Mouse (Mus musculus): Measurements from ENCODE around the gene Ampd2. TPM values are rescaled to one million over a fixed set of nuclear protein-coding genes. Genes with fewer than 3 reads are reported as not detected.

The Ampd2 gene
- total and polyA plus RNA-seq, 2 experiments from 2014 or later, result 58.8 to 79.8 TPM

DNA sequence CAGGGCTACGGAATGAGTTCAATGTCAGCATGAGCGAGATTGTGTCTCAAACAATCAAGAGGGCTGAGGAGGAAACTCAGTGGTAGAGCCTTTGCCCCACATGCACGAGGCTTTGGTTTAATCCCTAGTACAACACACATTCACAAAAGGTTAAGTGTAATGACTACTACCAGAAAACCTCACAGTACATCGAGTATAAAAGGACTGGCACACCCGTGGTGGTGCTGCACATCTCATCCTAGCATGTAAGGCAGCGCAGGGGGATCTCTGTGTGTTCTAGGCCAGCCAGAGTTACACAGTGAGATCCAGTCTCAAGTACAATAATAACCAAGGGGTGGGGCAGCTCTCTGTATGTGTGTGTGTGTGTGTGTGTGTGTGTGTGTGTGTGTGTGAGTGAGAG is 31.0 kb upstream of the Ampd2 start:
- Histone ChIP-seq H3K4me1 (ENCODE audit: insufficient read depth, low read length) (no peaks in the 10 kb centered on the region), H3K4me3 (ENCODE audit: low read depth, low read length) (no peak overlapping the region), H3K27ac (ENCODE audit: low read depth, low read length) (no peak overlapping the region), H3K27me3 (ENCODE audit: insufficient read depth, low read length) (no peaks in the 10 kb centered on the region), H3K9ac (replicated peaks; ENCODE audit: low read length, poor library complexity, severe bottlenecking) (no peak overlapping the region), H3K36me3 (ENCODE audit: insufficient read depth, low read length) (peaks cover 40% of the 10 kb centered on the region), H3K9me3 (ENCODE audit: low read length) (no peaks in the 10 kb centered on the region), H3K4me2 (ENCODE audit: low read depth, low read length, poor library complexity, severe bottlenecking) (no peak overlapping the region)
- no peak for TF ChIP-seq CTCF (IDR thresholded peaks at IDR 0.05)
- DNase-seq (ENCODE audit: low spot score) (no peak), ATAC-seq (ENCODE audit: low FRiP score) (no peak)
- 90% methylated on average over 6 of the region's 6 CpGs for WGBS

DNA sequence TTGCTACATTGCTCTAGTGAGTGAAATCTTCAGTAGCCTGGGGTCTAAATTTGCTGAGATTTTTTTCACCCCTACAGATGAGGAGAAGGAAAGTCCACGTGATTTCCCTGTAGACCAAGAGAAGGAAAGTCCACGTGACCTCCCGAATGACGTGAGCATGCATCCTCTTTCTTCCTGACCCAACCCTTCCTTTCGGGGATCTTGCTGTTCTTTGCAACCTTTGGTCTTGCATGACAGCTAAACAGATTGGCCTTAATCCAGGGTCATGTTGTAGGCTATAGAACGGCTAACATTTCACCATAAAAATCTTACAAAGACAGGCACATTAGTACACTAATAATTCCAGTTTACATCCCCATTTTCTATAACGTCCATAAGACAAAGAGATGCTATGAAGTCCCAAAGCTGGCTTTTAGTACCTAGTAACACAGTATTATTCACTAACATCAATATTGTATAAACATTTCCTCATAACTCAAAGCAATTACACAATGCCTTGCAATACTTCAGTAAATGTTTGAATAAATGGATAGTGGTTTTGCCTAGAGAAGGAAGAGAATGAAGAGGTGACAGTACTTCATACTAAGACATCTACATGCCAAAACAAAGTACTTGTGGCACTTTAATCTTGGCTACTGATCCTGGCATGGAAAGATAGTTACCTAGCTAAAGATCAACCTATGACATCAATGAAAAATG is 27.3 kb upstream of the Ampd2 start:
- no peak for ATAC-seq (ENCODE audit: low FRiP score)
- Histone ChIP-seq H3K27ac (ENCODE audit: low read depth, low read length) (no peak overlapping the region), H3K4me3 (ENCODE audit: low read depth, low read length) (no peak overlapping the region), H3K27me3 (ENCODE audit: insufficient read depth, low read length) (no peaks in the 10 kb centered on the region), H3K4me1 (ENCODE audit: insufficient read depth, low read length) (no peaks in the 10 kb centered on the region), H3K36me3 (ENCODE audit: insufficient read depth, low read length) (peaks cover 42% of the 10 kb centered on the region), H3K4me2 (ENCODE audit: low read depth, low read length, poor library complexity, severe bottlenecking) (no peak overlapping the region), H3K9me3 (ENCODE audit: low read length) (no peaks in the 10 kb centered on the region), H3K9ac (replicated peaks; ENCODE audit: low read length, poor library complexity, severe bottlenecking) (no peak overlapping the region)
- no peak for DNase-seq (ENCODE audit: low spot score)
- WGBS, result 94% methylated on average over 7 of the region's 7 CpGs
- no peak for TF ChIP-seq CTCF (IDR thresholded peaks at IDR 0.05)

DNA sequence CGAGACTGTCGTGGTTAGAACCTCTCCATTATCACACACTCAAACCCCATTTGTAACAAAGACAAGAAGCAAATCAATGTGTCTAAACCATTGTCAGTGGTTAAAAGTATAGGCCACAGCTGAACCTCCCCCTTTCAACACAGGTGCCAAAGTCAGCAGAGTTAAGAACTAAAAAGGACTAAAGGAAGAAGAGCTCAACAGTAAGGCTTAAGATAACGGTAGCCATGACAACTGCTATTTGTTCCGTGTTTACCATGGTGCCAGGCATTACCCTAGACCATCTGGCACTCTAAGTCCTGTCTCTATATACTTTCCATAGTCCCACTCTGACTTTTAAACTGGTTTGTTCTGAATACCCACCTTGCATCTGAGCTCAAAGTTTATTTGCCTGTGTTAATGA is 26.2 kb upstream of the Ampd2 start:
- WGBS, result 80% methylated on average over 4 of the region's 4 CpGs
- ATAC-seq (ENCODE audit: low FRiP score) (no peak), DNase-seq (ENCODE audit: low spot score) (no peak)

DNA sequence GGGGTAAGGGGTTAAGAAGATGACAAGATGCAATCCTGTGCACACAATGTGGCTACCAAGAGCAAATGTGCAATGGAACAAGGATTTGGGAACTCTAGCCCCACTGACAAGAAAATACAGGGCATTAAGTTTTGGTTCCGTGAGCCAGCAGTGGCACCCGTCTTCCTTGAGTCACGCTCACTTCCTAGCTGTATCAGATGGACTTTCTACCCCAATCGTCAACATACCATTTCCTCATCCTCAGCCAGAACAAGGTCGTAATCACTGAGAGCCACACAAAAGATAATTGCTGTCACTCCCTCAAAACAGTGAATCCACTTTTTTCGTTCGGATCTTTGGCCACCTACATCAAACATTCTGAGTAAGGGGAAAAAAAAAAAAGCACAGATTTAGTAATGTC is 25.8 kb upstream of the Ampd2 start:
- no peak overlapping the region for H3K4me3 ChIP-seq (ENCODE audit: low read depth, low read length)
- H3K4me2 ChIP-seq (ENCODE audit: low read depth, low read length, poor library complexity, severe bottlenecking), result no peak overlapping the region
- H3K9ac ChIP-seq (replicated peaks; ENCODE audit: low read length, poor library complexity, severe bottlenecking), result no peak overlapping the region
- no peaks in the 10 kb centered on the region for H3K27me3 ChIP-seq (ENCODE audit: insufficient read depth, low read length)
- ATAC-seq (ENCODE audit: low FRiP score) (no peak), DNase-seq (ENCODE audit: low spot score) (no peak)
- H3K36me3 ChIP-seq (ENCODE audit: insufficient read depth, low read length), result peaks cover 41% of the 10 kb centered on the region
- no peaks in the 10 kb centered on the region for H3K9me3 ChIP-seq (ENCODE audit: low read length)
- TF ChIP-seq CTCF (IDR thresholded peaks at IDR 0.05), result no peak
- no peaks in the 10 kb centered on the region for H3K4me1 ChIP-seq (ENCODE audit: insufficient read depth, low read length)
- 91% methylated on average over 7 of the region's 7 CpGs for WGBS
- H3K27ac ChIP-seq (ENCODE audit: low read depth, low read length), result no peak overlapping the region

More for the DNA sequence above, 26.2 kb upstream of the Ampd2 start:
- H3K4me1 ChIP-seq (ENCODE audit: insufficient read depth, low read length), result no peaks in the 10 kb centered on the region
- H3K4me2 ChIP-seq (ENCODE audit: low read depth, low read length, poor library complexity, severe bottlenecking), result no peak overlapping the region
- no peak overlapping the region for H3K27ac ChIP-seq (ENCODE audit: low read depth, low read length)
- no peaks in the 10 kb centered on the region for H3K9me3 ChIP-seq (ENCODE audit: low read length)
- H3K4me3 ChIP-seq (ENCODE audit: low read depth, low read length), result no peak overlapping the region
- H3K27me3 ChIP-seq (ENCODE audit: insufficient read depth, low read length), result no peaks in the 10 kb centered on the region
- no peak overlapping the region for H3K9ac ChIP-seq (replicated peaks; ENCODE audit: low read length, poor library complexity, severe bottlenecking)
- H3K36me3 ChIP-seq (ENCODE audit: insufficient read depth, low read length), result peaks cover 45% of the 10 kb centered on the region
- no peak for TF ChIP-seq CTCF (IDR thresholded peaks at IDR 0.05)

DNA sequence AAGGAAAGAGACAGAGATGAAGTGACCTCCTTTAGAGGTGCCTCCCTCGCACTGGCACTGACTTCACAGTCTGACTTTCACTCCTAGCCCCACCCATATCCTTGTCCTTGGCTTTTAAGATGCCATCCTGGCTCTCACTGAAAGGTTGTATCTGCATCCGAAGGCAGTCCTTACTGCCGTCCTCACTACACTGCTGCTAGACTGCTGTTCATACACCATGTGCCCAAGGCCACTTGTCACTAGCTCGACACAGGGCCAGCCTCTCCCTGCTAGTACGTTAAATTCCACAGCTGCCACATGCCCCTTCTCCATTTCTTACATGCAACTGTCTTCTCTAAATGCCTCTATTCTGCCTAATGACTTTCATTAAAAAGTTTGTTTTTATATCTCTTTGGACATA is 24.9 kb upstream of the Ampd2 start:
- Histone ChIP-seq H3K27me3 (ENCODE audit: insufficient read depth, low read length) (no peaks in the 10 kb centered on the region), H3K4me3 (ENCODE audit: low read depth, low read length) (no peak overlapping the region), H3K36me3 (ENCODE audit: insufficient read depth, low read length) (peaks cover 40% of the 10 kb centered on the region), H3K9ac (replicated peaks; ENCODE audit: low read length, poor library complexity, severe bottlenecking) (no peak overlapping the region), H3K4me2 (ENCODE audit: low read depth, low read length, poor library complexity, severe bottlenecking) (no peak overlapping the region), H3K9me3 (ENCODE audit: low read length) (no peaks in the 10 kb centered on the region), H3K27ac (ENCODE audit: low read depth, low read length) (no peak overlapping the region), H3K4me1 (ENCODE audit: insufficient read depth, low read length) (no peaks in the 10 kb centered on the region)
- ATAC-seq (ENCODE audit: low FRiP score), result no peak
- 89% methylated on average over 5 of the region's 5 CpGs for WGBS
- no peak for TF ChIP-seq CTCF (IDR thresholded peaks at IDR 0.05)
- no peak for DNase-seq (ENCODE audit: low spot score)

DNA sequence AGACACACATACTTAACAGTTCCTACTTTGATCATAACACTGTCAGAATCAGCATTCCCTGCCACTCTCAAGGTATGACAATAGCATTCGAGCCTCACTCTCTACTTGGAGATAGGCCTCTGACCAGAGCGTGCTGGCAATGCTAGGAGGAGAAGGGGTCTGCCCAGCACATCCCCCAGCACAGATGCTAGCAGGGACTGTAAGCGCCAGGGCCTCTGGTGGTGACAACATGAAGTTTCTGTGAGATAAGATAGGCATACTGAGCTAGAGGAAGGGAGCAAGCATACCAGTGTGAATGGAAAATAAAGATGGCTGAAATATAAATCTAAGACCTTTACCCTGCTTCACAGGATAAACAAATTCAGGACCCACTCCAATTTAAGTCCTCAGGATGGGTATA is 18.8 kb upstream of the Ampd2 start:
- no peaks in the 10 kb centered on the region for H3K9me3 ChIP-seq (ENCODE audit: low read length)
- no peak for ATAC-seq (ENCODE audit: low FRiP score)
- DNase-seq (ENCODE audit: low spot score), result no peak
- H3K4me3 ChIP-seq (ENCODE audit: low read depth, low read length), result no peak overlapping the region
- no peak overlapping the region for H3K9ac ChIP-seq (replicated peaks; ENCODE audit: low read length, poor library complexity, severe bottlenecking)
- H3K27me3 ChIP-seq (ENCODE audit: insufficient read depth, low read length), result no peaks in the 10 kb centered on the region
- H3K36me3 ChIP-seq (ENCODE audit: insufficient read depth, low read length), result peaks cover 22% of the 10 kb centered on the region
- no peaks in the 10 kb centered on the region for H3K4me1 ChIP-seq (ENCODE audit: insufficient read depth, low read length)
- no peak overlapping the region for H3K27ac ChIP-seq (ENCODE audit: low read depth, low read length)
- no peak overlapping the region for H3K4me2 ChIP-seq (ENCODE audit: low read depth, low read length, poor library complexity, severe bottlenecking)
- WGBS, result 90% methylated on average over 3 of the region's 3 CpGs
- TF ChIP-seq CTCF (IDR thresholded peaks at IDR 0.05), result no peak

Data from midbrain, postnatal 0 days (tissue).